Mouse (Mus musculus) urinary bladder, postnatal 25 days (tissue): Measurements from ENCODE around the gene Stard10.

ENCODE experiments used
- DNase-seq: peaks from one replicate; pipeline ENCODE4 v3.0.0; 2022; ENCODE audit warnings: low spot score

Stard10 gene

GRCm38 (mm10) chr7:101330841-101331173, 13.9 kb downstream of the Stard10 start:
- DNase-seq: no peak

GRCm38 (mm10) chr7:101332045-101332831, 15.4 kb downstream of the Stard10 start:
- DNase-seq: no peak

- no peak for DNase-seq
These were observed 18.3 kb downstream of the Stard10 start for GRCm38 (mm10) chr7:101335228-101335627.

GRCm38 (mm10) chr7:101336686-101337085, 19.8 kb downstream of the Stard10 start:
- no peak for DNase-seq

- no peak for DNase-seq
These were observed 20.5 kb downstream of the Stard10 start for GRCm38 (mm10) chr7:101337401-101337800.

GRCm38 (mm10) chr7:101341405-101341804, 24.5 kb downstream of the Stard10 start:
- no peak for DNase-seq

GRCm38 (mm10) chr7:101343135-101343534, 26.2 kb downstream of the Stard10 start:
- DNase-seq: no peak

GRCm38 (mm10) chr7:101344892-101345291, 28.0 kb downstream of the Stard10 start:
- DNase-seq: no peak

GRCm38 (mm10) chr7:101346991-101347390, 30.1 kb downstream of the Stard10 start:
- no peak for DNase-seq

GRCm38 (mm10) chr7:101347767-101348270, 30.9 kb downstream of the Stard10 start, which contains the start of gene Arap1:
Gene Arap1, plus strand, starts transcription at chr7:101348067.
- DNase-seq: peak; percentile 66

- DNase-seq: no peak
These were observed 31.4 kb downstream of the Stard10 start for GRCm38 (mm10) chr7:101348312-101348711.

GRCm38 (mm10) chr7:101349861-101350260, 33.0 kb downstream of the Stard10 start:
- DNase-seq: no peak

- DNase-seq: no peak
These were observed 35.5 kb downstream of the Stard10 start for GRCm38 (mm10) chr7:101352404-101352803.

GRCm38 (mm10) chr7:101354423-101354822, 37.5 kb downstream of the Stard10 start:
- DNase-seq: no peak

GRCm38 (mm10) chr7:101355551-101356100, 38.7 kb downstream of the Stard10 start:
- no peak for DNase-seq

GRCm38 (mm10) chr7:101356868-101357267, 40.0 kb downstream of the Stard10 start:
- DNase-seq: no peak

GRCm38 (mm10) chr7:101360406-101360805, 43.5 kb downstream of the Stard10 start:
- DNase-seq: no peak

GRCm38 (mm10) chr7:101361021-101361420, 44.1 kb downstream of the Stard10 start:
- no peak for DNase-seq

- no peak for DNase-seq
These were observed 44.9 kb downstream of the Stard10 start for GRCm38 (mm10) chr7:101361767-101362166.

GRCm38 (mm10) chr7:101362791-101363191, 45.9 kb downstream of the Stard10 start:
- no peak for DNase-seq

GRCm38 (mm10) chr7:101363914-101364313, 47.0 kb downstream of the Stard10 start:
- no peak for DNase-seq

- no peak for DNase-seq
These were observed 51.3 kb downstream of the Stard10 start for GRCm38 (mm10) chr7:101367901-101368852.
